Mouse (Mus musculus): Measurements from ENCODE around the gene Fam178b.

Gene Fam178b

DNA sequence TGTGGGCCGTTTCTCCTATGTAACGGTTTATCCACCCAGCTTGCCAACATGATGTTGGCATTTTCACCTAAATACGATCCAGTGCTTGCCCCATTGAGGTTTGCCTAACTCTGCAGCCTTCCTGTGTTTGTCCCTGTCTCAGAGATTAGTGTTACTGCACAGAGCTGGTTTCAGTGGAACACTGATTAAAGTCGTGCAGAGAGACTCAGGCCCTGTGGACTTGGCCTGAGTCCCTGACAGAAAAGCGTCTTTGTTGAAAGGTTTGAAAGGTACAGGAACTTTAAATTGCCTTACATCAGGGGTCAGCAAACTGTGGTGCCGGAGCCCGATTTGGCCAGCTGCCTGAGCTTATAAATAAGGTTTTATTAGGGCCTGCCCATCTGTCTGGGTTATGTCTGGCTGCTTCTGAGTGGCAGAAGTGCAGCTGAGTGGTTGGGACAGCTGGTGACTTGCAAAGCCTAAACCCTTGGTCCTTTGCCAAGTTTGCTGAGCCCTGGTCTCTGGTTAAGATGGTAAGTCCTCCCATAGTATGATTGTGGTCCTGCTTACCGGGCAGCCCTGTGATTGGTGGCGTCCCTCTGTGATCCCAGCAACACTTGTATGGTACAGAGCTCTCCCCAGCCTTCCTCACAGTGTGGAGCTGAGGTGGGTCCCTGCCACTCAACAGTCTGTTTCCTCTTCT lies 159.5 kb downstream of the Fam178b start:
- DNase-seq (ENCODE audit: low spot score): no peak

DNA sequence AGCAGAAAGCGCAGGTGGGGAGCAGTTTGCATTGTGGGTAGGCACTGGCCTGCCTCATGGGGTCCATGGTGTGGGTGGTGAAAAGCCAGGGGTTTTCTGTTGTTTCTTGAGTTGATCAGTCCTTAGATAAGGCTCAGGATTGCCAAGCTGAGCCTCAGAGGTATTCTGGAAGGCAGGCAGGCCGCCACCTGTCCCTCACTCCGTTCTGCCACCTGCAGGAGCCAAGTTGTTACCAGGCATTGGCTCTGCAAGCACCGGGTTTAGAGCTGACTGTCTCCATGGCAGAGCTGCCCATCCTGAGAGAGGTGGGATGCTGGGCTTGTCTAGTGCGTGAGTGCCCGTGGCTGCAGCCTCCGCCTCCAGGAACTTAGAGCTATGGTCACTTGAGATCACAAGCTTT lies 160.8 kb downstream of the Fam178b start:
- DNase-seq (ENCODE audit: low spot score): no peak

DNA sequence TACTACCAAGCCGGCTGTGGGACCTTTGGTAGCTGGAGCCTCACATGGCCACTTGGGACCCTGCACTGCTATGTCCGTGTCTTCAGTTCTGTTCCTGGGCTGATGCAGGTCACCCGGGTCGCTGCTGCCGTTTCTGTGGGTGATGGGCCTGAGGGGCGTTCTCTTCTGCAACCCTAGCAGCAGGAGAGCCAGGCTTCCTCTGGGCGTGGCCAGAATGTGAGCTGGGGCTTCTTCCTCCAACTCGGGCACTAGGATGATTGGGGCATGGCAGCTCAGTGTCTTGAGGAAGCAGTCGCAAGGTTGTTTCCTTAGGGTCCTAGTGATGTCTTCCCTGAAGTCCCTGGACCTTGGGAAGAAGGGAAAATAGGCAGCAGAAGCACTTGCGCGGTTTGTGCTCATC lies 163.4 kb downstream of the Fam178b start:
- DNase-seq (ENCODE audit: low spot score): no peak

DNA sequence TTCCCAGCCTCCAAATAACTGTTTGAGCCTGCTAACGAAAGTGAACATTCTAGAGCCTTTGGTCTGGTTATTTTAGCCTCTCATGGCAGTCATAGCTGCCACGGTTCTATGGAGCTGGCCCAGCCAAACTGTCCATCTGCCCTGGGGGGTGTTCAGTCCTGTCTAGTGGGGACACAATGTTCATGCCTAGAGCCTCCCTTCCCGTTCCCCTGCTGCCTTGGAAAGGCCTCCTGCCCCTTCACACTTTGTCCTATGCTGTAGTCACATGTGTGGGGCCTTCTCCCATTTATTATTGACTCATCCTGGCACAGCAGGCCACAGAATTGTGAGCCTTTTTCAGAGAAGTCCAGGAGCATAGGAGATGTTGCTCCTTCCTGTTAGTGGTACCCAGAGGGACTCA lies 164.7 kb downstream of the Fam178b start:
- DNase-seq (ENCODE audit: low spot score): no peak

DNA sequence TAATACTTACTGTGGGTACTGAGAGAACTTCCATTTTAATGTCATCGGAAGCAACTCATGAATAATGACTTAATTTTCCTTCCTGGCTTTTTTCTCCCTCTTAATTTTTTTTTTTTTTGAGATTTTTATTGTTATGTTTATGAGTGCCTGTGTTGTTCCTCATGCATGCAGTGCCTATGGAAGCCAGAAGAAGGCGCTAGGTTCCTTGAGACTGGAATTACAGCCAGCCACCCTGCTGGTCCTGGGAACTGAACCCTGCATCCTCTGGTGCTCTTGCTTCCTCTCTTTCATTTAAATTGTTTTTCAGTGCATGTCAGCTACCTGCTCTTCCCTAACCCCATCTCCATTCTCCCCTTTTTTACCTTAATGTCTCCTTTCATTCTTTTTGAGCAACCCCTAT lies 169.3 kb downstream of the Fam178b start:
- no peak for DNase-seq (ENCODE audit: low spot score)

DNA sequence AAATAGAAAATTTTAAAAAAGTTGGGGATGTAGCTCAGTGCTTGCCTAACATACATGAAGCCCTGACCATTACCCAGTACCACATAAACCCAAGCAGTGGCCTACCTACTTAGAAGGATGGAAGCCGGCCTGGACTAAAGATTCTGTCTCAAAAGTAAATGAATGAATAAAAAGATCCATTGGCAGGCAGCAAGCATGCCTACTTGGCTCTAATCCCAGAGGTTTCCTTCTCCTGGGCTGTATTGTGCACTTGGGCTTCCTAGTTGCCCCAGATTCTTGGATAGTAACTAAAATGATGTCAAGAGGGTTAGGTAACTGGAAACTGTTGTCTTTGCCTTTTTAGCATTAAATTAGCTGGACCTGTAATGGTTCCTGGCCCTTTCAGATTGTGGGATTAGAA lies 169.7 kb downstream of the Fam178b start:
- DNase-seq (ENCODE audit: low spot score): no peak

DNA sequence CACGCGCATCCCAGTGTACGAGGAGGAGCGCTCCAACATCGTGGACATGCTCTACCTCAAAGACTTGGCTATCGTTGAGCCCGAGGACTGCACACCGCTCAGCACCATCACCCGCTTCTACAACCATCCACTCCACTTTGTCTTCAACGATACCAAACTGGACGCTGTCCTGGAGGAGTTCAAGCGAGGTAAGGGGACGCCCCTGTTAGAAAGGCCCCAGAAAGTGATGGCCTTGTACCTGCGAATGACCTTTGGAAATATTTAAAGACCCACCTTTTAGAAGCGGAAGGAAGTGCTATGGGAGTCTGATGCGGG lies 170.1 kb downstream of the Fam178b start:
- no peak for DNase-seq (ENCODE audit: low spot score)

Measured in layer of hippocampus, adult 9-10 months (tissue).